Mouse (Mus musculus) limb, embryonic 15.5 days (tissue): ENCODE results near the gene Nkx1-1. TPM values are rescaled to one million over a fixed set of nuclear protein-coding genes. Genes with fewer than 3 reads are reported as not detected.

Experiments
- ATAC-seq: fragments of 200-750 bp; cut with Nextera tagmentation; 2 replicates; pipeline ENCODE4 v1.8.0; 2017; ENCODE audit warnings: low read depth, moderate TSS enrichment; ENCODE audit not compliant: insufficient number of reproducible peaks, low FRiP score, low TSS enrichment
- H3K27ac ChIP-seq: fragments of 300-500 bp; sonication (generic); 2 replicates; pipeline ENCODE4 v1.5.1; 2015; ENCODE audit warnings: moderate library complexity, mild to moderate bottlenecking, inconsistent platforms
- H3K27me3 ChIP-seq: fragments of 300-500 bp; sonication (generic); 2 replicates; pipeline ENCODE4 v1.6.1; 2015; ENCODE audit warnings: inconsistent platforms
- H3K36me3 ChIP-seq: fragments of 300-500 bp; sonication (generic); 2 replicates; pipeline ENCODE4 v1.6.1; 2015; ENCODE audit warnings: inconsistent platforms
- H3K4me1 ChIP-seq: fragments of 300-500 bp; sonication (generic); 2 replicates; pipeline ENCODE4 v1.6.1; 2015; ENCODE audit warnings: inconsistent platforms
- H3K4me2 ChIP-seq: fragments of 300-500 bp; sonication (generic); 2 replicates; pipeline ENCODE4 v1.6.1; 2015; ENCODE audit warnings: mild to moderate bottlenecking, inconsistent platforms
- H3K4me3 ChIP-seq: fragments of 300-500 bp; sonication (generic); 2 replicates; pipeline ENCODE4 v1.5.1; 2015; ENCODE audit warnings: mild to moderate bottlenecking, inconsistent platforms
- H3K9ac ChIP-seq: fragments of 300-500 bp; sonication (generic); 2 replicates; pipeline ENCODE4 v1.6.1; 2015; ENCODE audit warnings: inconsistent platforms
- H3K9me3 ChIP-seq: fragments of 300-500 bp; sonication (generic); 2 replicates; pipeline ENCODE4 v1.6.1; 2016; ENCODE audit warnings: inconsistent platforms
- WGBS: fragments of 180-500 bp; shearing (Covaris S2); methylation state at CpG from one replicate; pipeline ENCODE4 v1.1.7; 2015; 5-methylcytosine and 5-hydroxymethylcytosine counted together
- polyA plus RNA-seq: library from polyadenylated mRNA; unstranded; fragments of >200 nt; fragmentation: Nextera tagmentation; extraction: Ambion mirVana; gene quantifications from 2 replicates; pipeline ENCODE4 v1.2.1, GENCODE M21; 2015

The Nkx1-1 gene
- polyA plus RNA-seq, 1 experiment from 2014 or later, result not detected

DNA sequence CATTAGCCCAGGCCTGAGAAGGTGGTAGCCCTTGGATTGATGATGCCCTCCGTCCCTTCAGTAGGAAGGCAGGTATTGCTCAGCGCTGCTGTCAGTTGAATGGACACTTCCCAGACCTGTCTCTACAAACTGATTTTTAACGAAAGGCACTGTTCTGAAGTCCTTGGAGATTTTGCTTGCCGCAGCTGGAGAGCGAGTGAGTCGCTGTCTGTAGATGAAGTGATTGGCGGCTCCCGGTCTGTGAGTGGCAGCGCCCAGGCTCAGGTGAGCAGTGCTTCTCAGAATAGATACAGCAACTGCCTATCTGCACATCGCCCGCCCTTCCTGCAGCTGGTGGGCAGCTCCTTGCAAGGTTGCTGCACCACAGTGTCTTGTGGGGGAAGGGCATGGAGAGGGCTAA lies 38.1 kb downstream of the Nkx1-1 start:
- peaks cover 8% of the 10 kb centered on the region; the same call in 1 of the 2 replicates for H3K4me1 ChIP-seq
- H3K27ac ChIP-seq, result no peak overlapping the region
- no peak overlapping the region for H3K4me3 ChIP-seq
- 80% methylated on average over 11 of the region's 11 CpGs for WGBS
- ATAC-seq, result no peak
- no peaks in the 10 kb centered on the region for H3K27me3 ChIP-seq
- H3K36me3 ChIP-seq, result peaks cover 37% of the 10 kb centered on the region
- no peak overlapping the region for H3K4me2 ChIP-seq
- no peak overlapping the region for H3K9ac ChIP-seq
- H3K9me3 ChIP-seq, result no peaks in the 10 kb centered on the region

DNA sequence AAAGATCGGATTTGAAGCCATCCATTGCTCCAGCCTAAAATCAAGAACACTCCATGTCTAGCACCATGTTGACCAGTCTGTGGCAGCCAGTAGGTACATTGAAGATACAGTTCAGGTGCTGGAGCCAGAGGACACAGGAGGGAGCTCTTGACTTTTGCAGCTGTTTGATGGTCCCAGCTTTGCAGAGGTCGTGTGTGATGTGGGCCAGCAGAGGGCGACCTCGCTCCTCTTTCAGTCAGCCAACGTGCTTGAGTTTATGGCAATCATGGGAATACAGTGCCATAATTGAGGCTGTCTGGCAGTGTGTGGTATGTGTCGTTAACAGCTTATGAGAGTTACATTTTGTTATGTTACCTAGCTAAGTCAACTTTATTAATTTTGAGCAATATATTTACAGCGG lies 40.0 kb downstream of the Nkx1-1 start:
- WGBS, result 10% methylated on average over 7 of the region's 7 CpGs

GRCm38 (mm10) chr5:33387550-33387949 lies 46.2 kb downstream of the Nkx1-1 start:
- Histone ChIP-seq H3K4me1 (no peaks in the 10 kb centered on the region), H3K4me2 (no peak overlapping the region), H3K27me3 (no peaks in the 10 kb centered on the region), H3K27ac (no peak overlapping the region), H3K4me3 (no peak overlapping the region), H3K9ac (no peak overlapping the region), H3K9me3 (no peaks in the 10 kb centered on the region), H3K36me3 (peaks cover 54% of the 10 kb centered on the region)
- ATAC-seq, result no peak
- 81% methylated on average over 11 of the region's 11 CpGs for whole genome bisulfite sequencing

More for the DNA sequence above, 40.0 kb downstream of the Nkx1-1 start:
- H3K36me3 ChIP-seq, result peaks cover 46% of the 10 kb centered on the region
- H3K4me3 ChIP-seq, result no peak overlapping the region
- H3K27ac ChIP-seq, result no peak overlapping the region
- no peak overlapping the region for H3K4me2 ChIP-seq
- no peaks in the 10 kb centered on the region for H3K9me3 ChIP-seq
- H3K4me1 ChIP-seq, result peaks cover 8% of the 10 kb centered on the region; the same call in 1 of the 2 replicates
- ATAC-seq, result no peak
- H3K27me3 ChIP-seq, result no peaks in the 10 kb centered on the region
- H3K9ac ChIP-seq, result no peak overlapping the region

Other genes with a start within 250 kb of the Nkx1-1 start
- gene Spon2, start 215.5 kb downstream of the Nkx1-1 start, polyA plus RNA-seq, result 37.3 and 43.8 TPM in 2 replicates
- gene Ctbp1, start 159.0 kb downstream of the Nkx1-1 start, polyA plus RNA-seq, result 295 and 316 TPM in 2 replicates
- gene Maea, start 98.5 kb downstream of the Nkx1-1 start, polyA plus RNA-seq, result 114 and 119 TPM in 2 replicates
- 10.3 and 10.6 TPM in 2 replicates for gene Uvssa, start 55.4 kb downstream of the Nkx1-1 start, polyA plus RNA-seq
- 62.5 and 69.1 TPM in 2 replicates for gene Fam53a, start 195.7 kb upstream of the Nkx1-1 start, polyA plus RNA-seq
- gene Gm9903, start 195.9 kb upstream of the Nkx1-1 start, polyA plus RNA-seq, result 0.29 and 0.35 TPM in 2 replicates
- 204 and 206 TPM in 2 replicates for gene Slbp, start 218.6 kb upstream of the Nkx1-1 start, polyA plus RNA-seq
- 150 and 151 TPM in 2 replicates for gene Tacc3, start 224.2 kb upstream of the Nkx1-1 start, polyA plus RNA-seq
- gene Tmem129, start 224.4 kb upstream of the Nkx1-1 start, polyA plus RNA-seq, result 45.8 and 49.7 TPM in 2 replicates